Mouse (Mus musculus) ES-Bruce4 (cell line): ENCODE measurements around the gene Fanci.

Source experiments
- CTCF ChIP-seq: IDR thresholded peaks from one replicate; pipeline ENCODE4 v1.8.1; 2011; ENCODE audit warnings: low read depth, low read length
- POLR2A ChIP-seq: IDR thresholded peaks from one replicate; pipeline ENCODE4 v1.8.1; 2011; ENCODE audit warnings: low read length; ENCODE audit not compliant: insufficient read depth

DNA sequence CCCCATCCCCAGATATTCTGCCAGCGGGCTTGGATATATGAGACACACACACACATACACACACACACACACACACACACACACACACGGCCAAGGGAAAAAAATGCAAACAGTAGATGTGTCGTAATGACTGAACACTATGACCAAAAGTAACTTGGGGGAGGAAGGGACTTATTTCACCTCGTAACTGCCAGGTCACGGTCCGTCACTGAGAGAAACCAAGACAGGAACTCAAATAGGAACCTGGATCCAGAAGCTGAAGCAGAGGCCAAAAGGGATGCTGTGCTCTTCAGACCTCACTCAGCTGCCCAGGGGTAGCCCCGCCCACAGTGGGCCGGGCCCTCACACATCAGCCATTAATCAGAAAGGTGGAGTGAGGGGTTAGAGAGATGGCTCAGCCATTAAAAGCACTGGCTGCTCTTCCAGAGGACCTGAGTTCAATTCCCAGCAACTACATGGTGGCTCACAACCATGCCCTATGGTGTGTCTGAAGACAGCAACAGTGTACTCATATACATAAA, 45.1 kb upstream of the Fanci start:
- TF ChIP-seq POLR2A (no peak), CTCF (no peak)
